Mouse (Mus musculus): ENCODE results near the gene Myof.

DNA sequence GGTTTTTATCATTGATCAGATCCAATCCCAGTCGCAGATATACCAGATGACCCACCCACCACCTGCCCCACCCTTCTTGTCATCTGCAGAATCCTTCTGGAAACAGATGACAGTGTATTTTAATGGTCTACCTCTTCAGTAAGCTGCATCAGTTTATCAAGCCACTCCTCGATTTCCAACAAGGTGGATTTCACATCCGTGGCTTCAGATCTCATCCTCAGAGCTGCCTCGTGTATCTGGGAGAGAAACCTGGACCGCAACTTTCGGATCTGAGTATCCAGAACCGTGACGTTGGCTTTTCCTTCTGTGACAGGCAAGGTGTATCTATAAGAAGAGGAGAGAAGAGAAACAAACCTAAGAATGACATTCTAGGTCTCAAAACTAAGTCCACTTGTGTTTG, 89.1 kb downstream of the Myof start:
- TF ChIP-seq POLR2A (IDR thresholded peaks at IDR 0.05; ENCODE audit: insufficient read depth, low read depth, low read length) (no peak), CTCF (IDR thresholded peaks at IDR 0.05; ENCODE audit: insufficient read depth, low read depth, low read length) (no peak)
